Mouse (Mus musculus) MEL (cell line): ENCODE measurements around the gene 1500009C09Rik. TPM values are rescaled to one million over a fixed set of nuclear protein-coding genes. Genes with fewer than 3 reads are reported as not detected.
A peak's percentile ranks its signal among the peaks of the same experiment; 100 is the strongest.

Source experiments
- DNase-seq: peaks from one replicate; pipeline ENCODE4 v3.0.0; 2011; ENCODE audit warnings: low read depth, low spot score
- H3K27ac ChIP-seq: 2 replicates; pipeline ENCODE4 v1.5.1; 2012; ENCODE audit warnings: low read depth, mild to moderate bottlenecking, control low read depth, low read length, moderate library complexity; ENCODE audit not compliant: control insufficient read depth
- H3K27me3 ChIP-seq, 2 experiments: fragments of 150-350 bp in 1 of 2; sonication (generic) in 1 of 2; 2 replicates each; pipeline ENCODE4 v1.6.1; 2012; ENCODE audit warnings: low read length in 2 of 2, mild to moderate bottlenecking in 2 of 2, improper control_type of control experiment in 1 of 2, moderate library complexity in 1 of 2; ENCODE audit not compliant: insufficient read depth in 2 of 2, control insufficient read depth in 1 of 2
- H3K36me3 ChIP-seq, 2 experiments: 2 replicates each; pipeline ENCODE4 v1.6.1; 2012 to 2014; ENCODE audit warnings: low read length in 2 of 2, improper control_type of control experiment in 1 of 2, inconsistent platforms in 1 of 2, mild to moderate bottlenecking in 1 of 2; ENCODE audit not compliant: insufficient read depth in 2 of 2, control insufficient read depth in 1 of 2
- H3K4me1 ChIP-seq, 2 experiments: fragments of 150-350 bp in 1 of 2; sonication (generic) in 1 of 2; 2 replicates each; pipeline ENCODE4 v1.6.1; 2012; ENCODE audit warnings: low read length in 2 of 2, improper control_type of control experiment in 1 of 2, mild to moderate bottlenecking in 1 of 2; ENCODE audit not compliant: insufficient read depth in 2 of 2, control insufficient read depth in 1 of 2
- H3K4me3 ChIP-seq, 2 experiments: fragments of 150-350 bp in 1 of 2; sonication (generic) in 1 of 2; 2 replicates each; pipeline ENCODE4 v1.5.1; 2012; ENCODE audit warnings: low read depth in 2 of 2, low read length in 2 of 2, mild to moderate bottlenecking in 2 of 2, moderate library complexity in 2 of 2, control low read depth in 1 of 2, improper control_type of control experiment in 1 of 2; ENCODE audit not compliant: control insufficient read depth in 1 of 2, insufficient read depth in 1 of 2
- H3K79me2 ChIP-seq: 2 replicates; pipeline ENCODE4 v1.6.1; 2012; ENCODE audit warnings: mild to moderate bottlenecking, low read length, moderate library complexity; ENCODE audit not compliant: control insufficient read depth, poor library complexity, insufficient read depth
- H3K9ac ChIP-seq: 2 replicates; pipeline ENCODE4 v1.6.1; 2012; ENCODE audit warnings: low read depth, mild to moderate bottlenecking, control low read depth, low read length, moderate library complexity; ENCODE audit not compliant: control insufficient read depth, poor library complexity, severe bottlenecking
- H3K9me3 ChIP-seq: fragments of 150-350 bp; sonication (generic); replicated peaks from 2 replicates; pipeline ENCODE4 v1.6.1; 2012; ENCODE audit warnings: mild to moderate bottlenecking, low read length, improper control_type of control experiment, moderate library complexity; ENCODE audit not compliant: insufficient read depth
- BHLHE40 ChIP-seq: IDR thresholded peaks from 2 replicates; pipeline ENCODE4 v1.6.1; 2012; ENCODE audit warnings: low read depth, mild to moderate bottlenecking, inconsistent platforms, low read length, improper control_type of control experiment, borderline replicate concordance
- CTCF ChIP-seq, 3 experiments: IDR thresholded peaks in 2 of 3; conservative IDR thresholded peaks in 1 of 3; 2 replicates each; pipeline ENCODE4 v1.5.1; 2011 to 2012; ENCODE audit warnings: low read length in 3 of 3, low read depth in 2 of 3, mild to moderate bottlenecking in 2 of 3, improper control_type of control experiment in 1 of 3, inconsistent platforms in 1 of 3, mixed read lengths in 1 of 3, moderate library complexity in 1 of 3; ENCODE audit not compliant: control insufficient read depth in 1 of 3, insufficient read depth in 1 of 3, poor library complexity in 1 of 3, severe bottlenecking in 1 of 3
- ELF1 ChIP-seq: IDR thresholded peaks from 2 replicates; pipeline ENCODE4 v1.6.1; 2014; ENCODE audit warnings: low read depth, mild to moderate bottlenecking, inconsistent platforms, low read length, improper control_type of control experiment, moderate library complexity
- EP300 ChIP-seq, 2 experiments: IDR thresholded peaks; 2 replicates each; pipeline ENCODE4 v1.6.1; 2011; ENCODE audit warnings: improper control_type of control experiment in 2 of 2, low read length in 2 of 2, low read depth in 1 of 2, mild to moderate bottlenecking in 1 of 2
- GABPA ChIP-seq: IDR thresholded peaks from 2 replicates; pipeline ENCODE4 v1.6.1; 2012; ENCODE audit warnings: low read depth, mild to moderate bottlenecking, inconsistent platforms, low read length, improper control_type of control experiment, moderate library complexity
- GATA1 ChIP-seq: IDR thresholded peaks from 2 replicates; pipeline ENCODE4 v1.6.1; 2011; ENCODE audit warnings: low read depth, low read length, improper control_type of control experiment
- KAT2A ChIP-seq: conservative IDR thresholded peaks from 2 replicates; pipeline ENCODE4 v1.6.1; 2012; ENCODE audit warnings: low read depth, low read length, improper control_type of control experiment, inconsistent platforms
- MAFK ChIP-seq: IDR thresholded peaks from 2 replicates; pipeline ENCODE4 v1.6.1; 2011; ENCODE audit warnings: low read depth, mild to moderate bottlenecking, low read length, improper control_type of control experiment, borderline replicate concordance
- MAX ChIP-seq: IDR thresholded peaks from 2 replicates; pipeline ENCODE4 v1.6.1; 2011; ENCODE audit warnings: low read length, improper control_type of control experiment
- MAZ ChIP-seq: IDR thresholded peaks from 2 replicates; pipeline ENCODE4 v1.6.1; 2012; ENCODE audit warnings: low read depth, mild to moderate bottlenecking, inconsistent platforms, low read length, improper control_type of control experiment
- MXI1 ChIP-seq: IDR thresholded peaks from 2 replicates; pipeline ENCODE4 v1.6.1; 2011; ENCODE audit warnings: mild to moderate bottlenecking, low read depth, low read length, improper control_type of control experiment
- MYB ChIP-seq: IDR thresholded peaks from 2 replicates; pipeline ENCODE4 v1.6.1; 2011; ENCODE audit warnings: mild to moderate bottlenecking, low read depth, low read length, improper control_type of control experiment
- NELFE ChIP-seq: IDR thresholded peaks from 2 replicates; pipeline ENCODE4 v1.6.1; 2011; ENCODE audit warnings: low read depth, low read length, improper control_type of control experiment
- NRF1 ChIP-seq: IDR thresholded peaks from 2 replicates; pipeline ENCODE4 v1.6.1; 2014; ENCODE audit warnings: low read depth, mild to moderate bottlenecking, inconsistent platforms, low read length, improper control_type of control experiment, moderate library complexity; ENCODE audit not compliant: poor library complexity, insufficient read depth, severe bottlenecking
- POLR2A ChIP-seq, 2 experiments: IDR thresholded peaks; 2 replicates each; pipeline ENCODE4 v1.6.1; 2011 to 2012; ENCODE audit warnings: low read length in 2 of 2, mild to moderate bottlenecking in 2 of 2, control low read depth in 1 of 2, improper control_type of control experiment in 1 of 2, low read depth in 1 of 2, moderate library complexity in 1 of 2; ENCODE audit not compliant: control insufficient read depth in 1 of 2, insufficient read depth in 1 of 2, poor library complexity in 1 of 2
- RAD21 ChIP-seq: IDR thresholded peaks from 2 replicates; pipeline ENCODE4 v1.6.1; 2011; ENCODE audit warnings: mild to moderate bottlenecking, low read depth, low read length, improper control_type of control experiment
- RCOR1 ChIP-seq: IDR thresholded peaks from 2 replicates; pipeline ENCODE4 v1.6.1; 2012; ENCODE audit warnings: low read depth, mild to moderate bottlenecking, inconsistent platforms, low read length, improper control_type of control experiment
- SIN3A ChIP-seq: IDR thresholded peaks from 2 replicates; pipeline ENCODE4 v1.6.1; 2012; ENCODE audit warnings: low read length, improper control_type of control experiment, inconsistent platforms
- SMC3 ChIP-seq: IDR thresholded peaks from 2 replicates; pipeline ENCODE4 v1.6.1; 2011; ENCODE audit warnings: low read depth, low read length, improper control_type of control experiment
- TAL1 ChIP-seq: IDR thresholded peaks from 2 replicates; pipeline ENCODE4 v1.6.1; 2012; ENCODE audit warnings: mild to moderate bottlenecking, inconsistent platforms, low read length, moderate library complexity, mixed read lengths
- TCF12 ChIP-seq: IDR thresholded peaks from 2 replicates; pipeline ENCODE4 v1.6.1; 2014; ENCODE audit warnings: low read depth, mild to moderate bottlenecking, inconsistent platforms, low read length, improper control_type of control experiment, moderate library complexity
- UBTF ChIP-seq: IDR thresholded peaks from 2 replicates; pipeline ENCODE4 v1.6.1; 2012; ENCODE audit warnings: low read depth, mild to moderate bottlenecking, inconsistent platforms, low read length, improper control_type of control experiment, moderate library complexity, borderline replicate concordance; ENCODE audit not compliant: insufficient read depth
- USF1 ChIP-seq: IDR thresholded peaks from 2 replicates; pipeline ENCODE4 v1.6.1; 2014; ENCODE audit warnings: low read depth, mild to moderate bottlenecking, inconsistent platforms, low read length, improper control_type of control experiment, moderate library complexity
- USF2 ChIP-seq, 2 experiments: IDR thresholded peaks; 2 replicates each; pipeline ENCODE4 v1.6.1; 2011 to 2012; ENCODE audit warnings: improper control_type of control experiment in 2 of 2, low read length in 2 of 2, borderline replicate concordance in 1 of 2, inconsistent platforms in 1 of 2, low read depth in 1 of 2, mild to moderate bottlenecking in 1 of 2; ENCODE audit not compliant: insufficient read depth in 1 of 2
- ZC3H11A ChIP-seq: IDR thresholded peaks from 2 replicates; pipeline ENCODE4 v1.6.1; 2012; ENCODE audit warnings: low read depth, mild to moderate bottlenecking, inconsistent platforms, low read length, improper control_type of control experiment
- ZMIZ1 ChIP-seq: IDR thresholded peaks from 2 replicates; pipeline ENCODE4 v1.6.1; 2012; ENCODE audit warnings: low read depth, mild to moderate bottlenecking, inconsistent platforms, low read length, improper control_type of control experiment, moderate library complexity
- ZNF384 ChIP-seq: IDR thresholded peaks from 2 replicates; pipeline ENCODE4 v1.6.1; 2012; ENCODE audit warnings: low read depth, mild to moderate bottlenecking, inconsistent platforms, low read length, improper control_type of control experiment
- polyA plus RNA-seq, 2 experiments: library from polyadenylated mRNA; stranded (reverse) in 1 of 2; unstranded in 1 of 2; fragments of >175 nt in 1 of 2; fragments of >200 nt in 1 of 2; gene quantifications; 2 replicates each; pipeline versions ENCODE4 v1.2.1 to v1.2.4; 2012; ENCODE audit warnings: low replicate concordance in 2 of 2, low read depth in 1 of 2; ENCODE audit not compliant: insufficient read length in 2 of 2, insufficient read depth in 1 of 2, missing spikeins in 1 of 2
- total RNA-seq: library from RNA; depleted of rRNA; stranded (reverse); fragments of 300-350 nt; gene quantifications from 2 replicates; pipeline ENCODE4 v1.2.3, GENCODE M21; 2012

1500009C09Rik gene
- total and polyA plus RNA-seq, 3 experiments, result not detected

GRCm38 (mm10) chr15:82266356-82266755 is 14.2 kb downstream of the 1500009C09Rik start:
- H3K4me3 ChIP-seq, result no peak overlapping the region
- no peaks in the 10 kb centered on the region for H3K79me2 ChIP-seq
- no peak overlapping the region for H3K9ac ChIP-seq
- no peak for TF ChIP-seq ZMIZ1
- no peak for TF ChIP-seq ELF1
- peak; percentile 85 for TF ChIP-seq SMC3
- TF ChIP-seq ZNF384, result no peak
- TF ChIP-seq UBTF, result no peak
- TF ChIP-seq MAX, result no peak
- peak; percentile 81 for TF ChIP-seq ZC3H11A
- no peak for TF ChIP-seq TCF12
- TF ChIP-seq NELFE, result no peak
- TF ChIP-seq MAZ, result no peak
- TF ChIP-seq RCOR1, result no peak
- TF ChIP-seq BHLHE40, result no peak
- peak; percentile 94 for TF ChIP-seq RAD21
- no peak for TF ChIP-seq GABPA
- TF ChIP-seq USF1, result no peak
- TF ChIP-seq MYB, result no peak
- TF ChIP-seq USF2 (IDR thresholded peaks at IDR 0.05; ENCODE audit: borderline replicate concordance in 1 of 2, insufficient read depth in 1 of 2, low read depth in 1 of 2, low read length in 2 of 2), result no peak
- no peak for TF ChIP-seq MXI1
- no peak for TF ChIP-seq MAFK
- TF ChIP-seq CTCF (IDR thresholded peaks at IDR 0.05 in 2 of 3, conservative IDR thresholded peaks at IDR 0.05 in 1 of 3; ENCODE audit: control insufficient read depth in 1 of 3, insufficient read depth in 1 of 3, low read depth in 2 of 3, low read length in 3 of 3, poor library complexity in 1 of 3, severe bottlenecking in 1 of 3), result peak; percentile 89 to 92 (median 92)
- no peak for TF ChIP-seq EP300 (IDR thresholded peaks at IDR 0.05; ENCODE audit: low read depth in 1 of 2, low read length in 2 of 2)
- no peak for TF ChIP-seq TAL1
- no peak for TF ChIP-seq KAT2A
- no peak for TF ChIP-seq POLR2A (IDR thresholded peaks at IDR 0.05; ENCODE audit: control insufficient read depth in 1 of 2, insufficient read depth in 1 of 2, low read depth in 1 of 2, low read length in 2 of 2, poor library complexity in 1 of 2)
- no peak for TF ChIP-seq SIN3A
- no peak for TF ChIP-seq NRF1
- no peak for TF ChIP-seq GATA1
- no peaks in the 10 kb centered on the region for H3K9me3 ChIP-seq
- no peaks in the 10 kb centered on the region for H3K36me3 ChIP-seq
- DNase-seq, result peak; percentile 60
- H3K27me3 ChIP-seq, result no peaks in the 10 kb centered on the region
- H3K4me1 ChIP-seq, result no peaks in the 10 kb centered on the region
- no peak overlapping the region for H3K27ac ChIP-seq
